Mouse (Mus musculus): Measurements from ENCODE around the gene Crocc. TPM values are rescaled to one million over a fixed set of nuclear protein-coding genes. Genes with fewer than 3 reads are reported as not detected.
A peak's percentile ranks its signal among the peaks of the same experiment; 100 is the strongest.

Crocc gene
- polyA plus RNA-seq, 1 experiment from 2014 or later, result 5.1 TPM

DNA sequence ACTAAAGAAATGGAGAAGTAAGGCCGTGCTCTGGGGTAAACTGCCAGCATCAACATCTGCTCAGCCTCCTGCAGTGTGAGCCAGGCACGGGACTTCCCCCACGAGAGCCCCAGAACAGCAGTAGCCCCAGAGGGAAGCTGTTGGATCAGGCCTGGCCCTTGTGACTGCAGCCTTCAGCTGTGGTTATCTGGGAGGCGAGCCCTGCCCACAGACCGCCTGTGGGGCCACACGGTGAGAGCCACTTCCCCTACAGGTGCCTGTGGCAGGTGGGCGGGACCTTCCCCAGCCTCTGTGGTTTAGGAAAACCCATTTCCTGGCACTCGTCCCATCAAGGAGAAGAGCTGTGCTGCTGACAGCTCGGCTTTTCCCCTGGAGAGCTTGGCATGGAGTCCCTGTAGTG is 76.9 kb downstream of the Crocc start:
- peak overlapping the region; percentile 31; the same call in 1 of the 2 replicates for H3K9ac ChIP-seq (ENCODE audit: low read depth, low read length)
- ATAC-seq (ENCODE audit: low read depth), result peak; percentile 51; the same call in 1 of the 2 replicates

DNA sequence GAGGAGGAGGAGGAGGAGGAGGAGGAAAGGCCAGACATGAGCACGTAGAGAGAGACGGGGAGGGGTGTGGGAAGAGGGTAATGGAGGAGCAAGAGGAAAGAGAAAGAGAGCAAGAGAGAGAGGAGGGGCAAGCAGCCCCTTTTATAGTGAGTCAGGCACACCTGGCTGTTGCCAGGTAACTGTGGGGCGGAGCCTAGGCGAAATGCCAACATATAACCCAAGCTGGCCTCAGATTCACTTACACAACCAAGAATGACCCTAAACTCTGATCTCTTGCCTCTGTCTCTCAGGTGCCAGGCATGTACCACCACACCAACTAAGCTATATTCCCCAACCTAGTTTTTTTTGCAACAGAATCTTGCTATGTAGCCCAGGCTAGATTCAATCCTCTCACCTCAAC is 77.5 kb downstream of the Crocc start:
- DNase-seq (ENCODE audit: low spot score) (no peak), ATAC-seq (ENCODE audit: low read depth) (no peak)
- Histone ChIP-seq H3K27me3 (replicated peaks; ENCODE audit: control insufficient read depth, insufficient read depth, low read length) (no peaks in the 10 kb centered on the region), H3K4me3 (ENCODE audit: low read depth, low read length) (no peak overlapping the region), H3K4me1 (ENCODE audit: control insufficient read depth, insufficient read depth, low read length) (peaks cover 17% of the 10 kb centered on the region), H3K4me2 (ENCODE audit: low read depth, low read length) (no peak overlapping the region), H3K27ac (replicated peaks; ENCODE audit: low read depth, low read length) (peak overlapping the region; percentile 76), H3K9me3 (ENCODE audit: control insufficient read depth, low read length) (0 out of 2 replicates have a peak, but pooled peaks cover 3% of the 10 kb centered on the region), H3K36me3 (ENCODE audit: control insufficient read depth, insufficient read depth, low read length) (peaks cover 27% of the 10 kb centered on the region; the same call in 1 of the 2 replicates), H3K9ac (ENCODE audit: low read depth, low read length) (0 out of 2 replicates have a peak overlapping the region, but pooled peaks have one; percentile 31)
- WGBS, result 29% methylated on average over 2 of the region's 4 CpGs

More for the DNA sequence above, 76.9 kb downstream of the Crocc start:
- DNase-seq (ENCODE audit: low spot score), result peak; percentile 92
- 2% methylated on average over 8 of the region's 9 CpGs for WGBS
- Histone ChIP-seq H3K4me3 (ENCODE audit: low read depth, low read length) (no peak overlapping the region), H3K36me3 (ENCODE audit: control insufficient read depth, insufficient read depth, low read length) (peaks cover 20% of the 10 kb centered on the region; the same call in 1 of the 2 replicates), H3K27ac (replicated peaks; ENCODE audit: low read depth, low read length) (peak overlapping the region; percentile 76), H3K9me3 (ENCODE audit: control insufficient read depth, low read length) (0 out of 2 replicates have a peak, but pooled peaks cover 3% of the 10 kb centered on the region), H3K4me1 (ENCODE audit: control insufficient read depth, insufficient read depth, low read length) (peaks cover 17% of the 10 kb centered on the region), H3K4me2 (ENCODE audit: low read depth, low read length) (peak overlapping the region; percentile 24; the same call in 1 of the 2 replicates), H3K27me3 (replicated peaks; ENCODE audit: control insufficient read depth, insufficient read depth, low read length) (no peaks in the 10 kb centered on the region)

DNA sequence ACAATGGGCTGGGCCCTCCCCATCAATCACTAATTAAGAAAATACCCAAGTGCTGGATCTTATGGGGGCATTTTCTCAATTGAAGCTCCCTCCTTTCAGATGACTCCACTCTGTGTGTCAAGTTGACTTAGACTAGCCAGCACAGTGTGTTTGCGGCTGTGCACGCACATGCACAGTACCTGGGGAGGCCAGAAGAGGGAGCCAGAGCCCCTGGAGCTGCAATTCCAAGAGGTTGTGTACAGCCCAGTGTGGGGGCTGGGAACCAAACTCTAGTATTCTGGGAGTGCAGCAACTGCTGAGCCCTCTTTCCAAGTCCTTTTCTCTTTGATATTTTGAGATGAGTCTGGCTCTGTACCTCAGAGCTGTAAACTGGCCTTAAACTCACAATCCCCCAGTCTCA is 78.7 kb downstream of the Crocc start:
- no peak overlapping the region for H3K27ac ChIP-seq (replicated peaks; ENCODE audit: low read depth, low read length)
- DNase-seq (ENCODE audit: low spot score), result no peak
- 0 out of 2 replicates have a peak, but pooled peaks cover 3% of the 10 kb centered on the region for H3K9me3 ChIP-seq (ENCODE audit: control insufficient read depth, low read length)
- H3K36me3 ChIP-seq (ENCODE audit: control insufficient read depth, insufficient read depth, low read length), result peaks cover 38% of the 10 kb centered on the region
- no peak overlapping the region for H3K4me2 ChIP-seq (ENCODE audit: low read depth, low read length)
- H3K4me3 ChIP-seq (ENCODE audit: low read depth, low read length), result no peak overlapping the region
- no peak for ATAC-seq (ENCODE audit: low read depth)
- no peaks in the 10 kb centered on the region for H3K27me3 ChIP-seq (replicated peaks; ENCODE audit: control insufficient read depth, insufficient read depth, low read length)
- H3K9ac ChIP-seq (ENCODE audit: low read depth, low read length), result no peak overlapping the region
- WGBS, result 97% methylated on average over 2 of the region's 2 CpGs
- peaks cover 10% of the 10 kb centered on the region for H3K4me1 ChIP-seq (ENCODE audit: control insufficient read depth, insufficient read depth, low read length)

DNA sequence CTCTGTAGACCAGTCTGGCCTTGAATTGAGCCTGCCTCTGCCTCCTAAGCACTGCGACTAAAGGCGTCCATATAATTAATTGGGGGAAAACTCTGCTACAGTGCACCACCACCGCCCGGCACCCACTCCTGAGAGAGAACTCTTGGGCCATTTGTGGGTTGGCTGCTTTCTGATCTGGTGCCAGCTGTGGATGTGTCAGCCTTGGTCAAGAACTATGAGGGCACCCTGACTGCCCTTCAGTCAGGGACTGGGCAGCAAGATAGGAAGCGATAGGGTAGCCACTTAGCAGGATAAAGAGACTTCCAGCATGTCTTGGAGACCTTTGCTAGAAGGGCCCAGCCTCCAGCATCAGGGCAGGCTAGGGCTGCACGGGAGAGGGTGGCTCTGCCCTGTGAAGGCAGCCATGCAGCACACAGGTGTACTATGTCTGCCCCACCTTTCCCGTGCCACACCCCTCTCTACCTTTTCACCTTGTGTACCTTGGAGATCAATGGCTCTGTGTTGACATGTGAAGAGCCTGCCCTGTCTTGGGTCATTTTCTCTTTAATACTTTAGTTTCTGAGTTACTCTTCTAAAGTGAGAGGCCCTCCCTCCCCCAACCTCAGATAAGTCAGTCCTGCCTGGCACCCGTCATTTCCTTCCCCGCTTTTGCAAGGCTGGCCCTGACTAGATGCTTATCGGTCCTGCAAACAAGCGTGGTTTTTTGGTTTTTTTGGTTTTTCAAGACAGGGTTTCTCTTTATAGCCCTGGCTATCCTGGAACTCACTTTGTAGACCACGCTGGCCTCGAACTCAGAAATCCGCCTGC is 82.3 kb downstream of the Crocc start:
- WGBS, result 91% methylated on average over 14 of the region's 14 CpGs
- peaks cover 72% of the 10 kb centered on the region for H3K36me3 ChIP-seq (ENCODE audit: control insufficient read depth, insufficient read depth, low read length)
- 0 out of 2 replicates have a peak, but pooled peaks cover 3% of the 10 kb centered on the region for H3K9me3 ChIP-seq (ENCODE audit: control insufficient read depth, low read length)
- no peaks in the 10 kb centered on the region for H3K27me3 ChIP-seq (replicated peaks; ENCODE audit: control insufficient read depth, insufficient read depth, low read length)
- ATAC-seq (ENCODE audit: low read depth), result no peak
- no peak overlapping the region for H3K4me3 ChIP-seq (ENCODE audit: low read depth, low read length)
- H3K9ac ChIP-seq (ENCODE audit: low read depth, low read length), result no peak overlapping the region
- no peak overlapping the region for H3K27ac ChIP-seq (replicated peaks; ENCODE audit: low read depth, low read length)
- peaks cover 4% of the 10 kb centered on the region for H3K4me1 ChIP-seq (ENCODE audit: control insufficient read depth, insufficient read depth, low read length)
- no peak overlapping the region for H3K4me2 ChIP-seq (ENCODE audit: low read depth, low read length)
- DNase-seq (ENCODE audit: low spot score), result no peak

DNA sequence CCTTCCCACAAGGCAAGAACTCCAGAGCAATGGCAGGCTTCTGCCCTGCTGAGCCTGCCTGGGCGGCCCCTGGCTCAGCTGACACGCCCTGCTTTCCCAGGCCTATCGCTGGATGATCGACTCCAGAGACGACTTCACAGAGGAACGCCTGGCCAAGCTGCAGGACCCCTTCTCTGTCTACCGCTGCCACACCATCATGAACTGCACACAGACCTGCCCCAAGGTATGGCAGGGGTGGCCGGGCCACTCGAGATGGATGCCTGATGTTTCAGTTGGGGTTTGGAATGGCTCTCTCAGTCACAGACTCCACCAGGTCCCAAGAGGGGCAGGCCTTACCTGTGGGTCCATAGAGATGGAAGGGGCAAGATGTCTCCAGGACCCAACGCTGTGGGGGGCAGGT is 83.1 kb downstream of the Crocc start:
- H3K4me3 ChIP-seq (ENCODE audit: low read depth, low read length), result no peak overlapping the region
- no peaks in the 10 kb centered on the region for H3K4me1 ChIP-seq (ENCODE audit: control insufficient read depth, insufficient read depth, low read length)
- no peak for DNase-seq (ENCODE audit: low spot score)
- H3K27me3 ChIP-seq (replicated peaks; ENCODE audit: control insufficient read depth, insufficient read depth, low read length), result no peaks in the 10 kb centered on the region
- H3K27ac ChIP-seq (replicated peaks; ENCODE audit: low read depth, low read length), result no peak overlapping the region
- 0 out of 2 replicates have a peak, but pooled peaks cover 3% of the 10 kb centered on the region for H3K9me3 ChIP-seq (ENCODE audit: control insufficient read depth, low read length)
- 0 out of 2 replicates have a peak overlapping the region, but pooled peaks have one; percentile 15 for H3K9ac ChIP-seq (ENCODE audit: low read depth, low read length)
- no peak for ATAC-seq (ENCODE audit: low read depth)
- H3K4me2 ChIP-seq (ENCODE audit: low read depth, low read length), result no peak overlapping the region
- 90% methylated on average over 9 of the region's 10 CpGs for WGBS
- peaks cover 80% of the 10 kb centered on the region for H3K36me3 ChIP-seq (ENCODE audit: control insufficient read depth, insufficient read depth, low read length)

DNA sequence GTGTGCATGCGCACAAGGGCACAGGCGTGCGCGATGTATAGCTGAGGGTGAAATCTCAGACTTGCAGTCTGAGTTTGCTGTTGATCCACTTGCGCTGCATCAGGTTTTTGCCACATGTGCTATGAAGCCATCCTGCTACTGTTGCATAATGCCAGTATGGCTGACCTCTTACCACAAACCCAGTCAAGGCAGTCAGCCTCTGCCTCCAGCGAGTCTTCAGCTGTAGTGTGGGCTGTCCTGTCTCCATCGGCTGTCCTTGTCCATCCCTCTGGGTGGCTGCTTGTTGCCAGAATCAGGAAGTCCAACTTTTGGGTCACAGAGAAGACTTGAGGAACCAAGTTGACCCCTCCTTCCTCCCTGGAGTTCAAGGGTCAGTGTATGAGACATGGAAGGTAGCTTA is 85.0 kb downstream of the Crocc start:
- ATAC-seq (ENCODE audit: low read depth) (no peak), DNase-seq (ENCODE audit: low spot score) (no peak)
- WGBS, result 98% methylated on average over 7 of the region's 7 CpGs
- H3K4me1 ChIP-seq (ENCODE audit: control insufficient read depth, insufficient read depth, low read length), result no peaks in the 10 kb centered on the region
- H3K9ac ChIP-seq (ENCODE audit: low read depth, low read length), result no peak overlapping the region
- no peak overlapping the region for H3K4me2 ChIP-seq (ENCODE audit: low read depth, low read length)
- H3K36me3 ChIP-seq (ENCODE audit: control insufficient read depth, insufficient read depth, low read length), result peaks cover 92% of the 10 kb centered on the region
- H3K27me3 ChIP-seq (replicated peaks; ENCODE audit: control insufficient read depth, insufficient read depth, low read length), result no peaks in the 10 kb centered on the region
- H3K9me3 ChIP-seq (ENCODE audit: control insufficient read depth, low read length), result no peaks in the 10 kb centered on the region
- H3K4me3 ChIP-seq (ENCODE audit: low read depth, low read length), result no peak overlapping the region
- no peak overlapping the region for H3K27ac ChIP-seq (replicated peaks; ENCODE audit: low read depth, low read length)

DNA sequence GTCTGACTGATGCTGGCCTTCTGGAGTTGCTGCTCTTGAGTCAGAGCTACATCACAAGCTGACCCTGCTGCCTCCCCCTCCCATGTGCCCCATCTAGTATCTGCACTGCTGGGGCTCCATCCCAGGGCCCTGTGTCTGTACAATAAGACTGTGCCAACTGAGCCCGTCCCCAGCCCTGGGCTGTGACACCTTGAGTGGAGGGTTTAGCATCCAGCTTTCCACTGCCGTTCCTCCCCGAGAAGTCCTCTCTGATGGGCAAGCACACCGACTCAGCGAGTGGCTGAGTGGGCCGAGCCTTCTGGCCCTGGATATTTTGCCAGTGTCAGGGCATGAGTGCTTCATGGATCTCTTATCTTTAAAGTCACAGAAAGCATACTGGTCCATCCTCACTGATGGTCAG is 85.9 kb downstream of the Crocc start:
- no peak for DNase-seq (ENCODE audit: low spot score)
- no peak overlapping the region for H3K9ac ChIP-seq (ENCODE audit: low read depth, low read length)
- H3K27ac ChIP-seq (replicated peaks; ENCODE audit: low read depth, low read length), result no peak overlapping the region
- ATAC-seq (ENCODE audit: low read depth), result no peak
- WGBS, result 96% methylated on average over 6 of the region's 6 CpGs
- no peak overlapping the region for H3K4me2 ChIP-seq (ENCODE audit: low read depth, low read length)
- H3K4me3 ChIP-seq (ENCODE audit: low read depth, low read length), result no peak overlapping the region
- peaks cover 96% of the 10 kb centered on the region for H3K36me3 ChIP-seq (ENCODE audit: control insufficient read depth, insufficient read depth, low read length)
- no peaks in the 10 kb centered on the region for H3K9me3 ChIP-seq (ENCODE audit: control insufficient read depth, low read length)
- no peaks in the 10 kb centered on the region for H3K4me1 ChIP-seq (ENCODE audit: control insufficient read depth, insufficient read depth, low read length)
- no peaks in the 10 kb centered on the region for H3K27me3 ChIP-seq (replicated peaks; ENCODE audit: control insufficient read depth, insufficient read depth, low read length)

DNA sequence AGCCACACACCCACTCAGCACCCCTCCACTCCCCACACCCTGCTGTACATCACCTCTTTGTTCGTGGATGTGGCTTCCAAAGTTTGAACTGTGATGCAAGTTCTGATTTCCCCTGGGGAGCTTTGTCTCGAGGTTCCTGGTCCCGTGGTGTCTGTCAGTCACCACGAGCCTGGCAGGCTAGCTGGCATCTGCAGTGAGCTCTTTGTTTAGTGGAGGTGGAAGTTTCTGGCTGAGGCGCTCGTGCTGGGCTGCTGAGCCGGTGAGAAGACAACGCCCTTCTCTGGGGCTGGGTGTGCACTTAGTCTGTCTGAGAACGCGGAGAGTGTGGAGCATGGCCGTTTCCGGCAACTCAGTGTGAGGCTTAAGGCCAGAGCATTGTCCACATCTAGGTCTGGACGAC is 88.7 kb downstream of the Crocc start:
- H3K4me1 ChIP-seq (ENCODE audit: control insufficient read depth, insufficient read depth, low read length), result no peaks in the 10 kb centered on the region
- H3K36me3 ChIP-seq (ENCODE audit: control insufficient read depth, insufficient read depth, low read length), result peaks cover 95% of the 10 kb centered on the region
- no peak overlapping the region for H3K27ac ChIP-seq (replicated peaks; ENCODE audit: low read depth, low read length)
- no peaks in the 10 kb centered on the region for H3K9me3 ChIP-seq (ENCODE audit: control insufficient read depth, low read length)
- no peak overlapping the region for H3K4me3 ChIP-seq (ENCODE audit: low read depth, low read length)
- no peak overlapping the region for H3K4me2 ChIP-seq (ENCODE audit: low read depth, low read length)
- WGBS, result 92% methylated on average over 13 of the region's 13 CpGs
- DNase-seq (ENCODE audit: low spot score) (no peak), ATAC-seq (ENCODE audit: low read depth) (no peak)
- no peak overlapping the region for H3K9ac ChIP-seq (ENCODE audit: low read depth, low read length)
- H3K27me3 ChIP-seq (replicated peaks; ENCODE audit: control insufficient read depth, insufficient read depth, low read length), result no peaks in the 10 kb centered on the region
